Mouse (Mus musculus) thymus, postnatal 14 days (tissue): ENCODE results near the gene Hacl1.
A peak's percentile ranks its signal among the peaks of the same experiment; 100 is the strongest.

Experiments
- DNase-seq: peaks from one replicate; pipeline ENCODE4 v3.0.0; 2021

Hacl1 gene

DNA sequence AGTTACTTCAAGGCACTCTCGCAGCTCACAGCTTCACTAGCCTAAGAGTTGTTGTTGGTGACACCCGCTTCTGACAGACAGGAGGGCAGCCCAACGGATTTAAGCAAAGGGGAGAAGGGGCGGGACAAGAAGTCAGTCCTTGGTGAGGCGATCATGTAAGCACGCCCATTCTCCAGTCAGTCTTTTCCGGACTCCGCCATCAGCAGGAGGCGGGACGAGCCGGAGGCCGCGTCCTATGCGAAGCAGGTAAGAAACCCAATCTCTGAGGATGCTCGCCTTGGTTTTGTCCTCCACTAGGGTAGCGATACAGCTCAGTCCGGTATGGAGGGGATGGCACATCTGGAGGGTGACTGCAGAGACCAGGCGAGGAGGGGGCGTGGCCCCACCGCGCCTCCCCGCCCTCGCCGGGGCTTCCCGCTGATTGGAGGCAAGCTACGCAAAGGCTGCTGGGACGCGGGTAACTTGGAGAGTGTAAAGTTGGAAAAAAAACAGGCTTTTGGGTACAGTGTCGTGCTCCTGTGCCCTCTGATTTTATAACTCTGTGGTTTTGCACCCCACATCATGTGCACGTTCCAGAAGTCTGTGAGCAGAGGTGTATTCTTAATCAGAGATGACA is at the start of gene Hacl1, which contains the start of gene Btd:
Gene Hacl1, minus strand, starts transcription at position 397 of the 616 bp plus-strand sequence.
Gene Btd, plus strand, starts transcription at position 139 of the 616 bp plus-strand sequence.
- peak; percentile 90 for DNase-seq

GRCm38 (mm10) chr14:31686231-31686630 is 45.1 kb upstream of the Hacl1 start:
- DNase-seq, result no peak

GRCm38 (mm10) chr14:31685680-31686079 is 44.6 kb upstream of the Hacl1 start:
- peak; percentile 46 for DNase-seq

GRCm38 (mm10) chr14:31684343-31685040 is 43.4 kb upstream of the Hacl1 start:
- peak; percentile 39 for DNase-seq

DNA sequence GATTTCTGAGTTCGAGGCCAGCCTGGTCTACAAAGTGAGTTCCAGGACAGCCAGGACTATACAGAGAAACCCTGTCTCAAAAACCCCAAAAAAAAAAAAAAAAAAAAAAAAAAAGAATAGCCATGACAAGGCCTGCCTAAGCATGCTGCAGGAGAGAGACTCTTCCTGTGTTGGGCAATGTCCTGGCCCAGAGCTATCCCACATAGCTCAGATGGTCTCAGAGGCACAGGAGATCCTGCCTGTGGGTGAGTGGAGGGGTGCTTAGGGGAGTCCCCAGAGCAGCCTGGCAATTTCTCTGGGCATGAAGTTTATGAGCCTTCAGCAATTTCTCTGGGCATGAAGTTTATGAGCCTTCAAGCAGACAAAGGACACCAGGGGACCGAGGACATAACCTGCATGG is 42.5 kb upstream of the Hacl1 start:
- DNase-seq, result no peak

GRCm38 (mm10) chr14:31681931-31682555 is 41.0 kb upstream of the Hacl1 start:
- peak; percentile 35 for DNase-seq

GRCm38 (mm10) chr14:31681291-31681690 is 40.2 kb upstream of the Hacl1 start:
- no peak for DNase-seq

GRCm38 (mm10) chr14:31680656-31681055 is 39.6 kb upstream of the Hacl1 start:
- no peak for DNase-seq

DNA sequence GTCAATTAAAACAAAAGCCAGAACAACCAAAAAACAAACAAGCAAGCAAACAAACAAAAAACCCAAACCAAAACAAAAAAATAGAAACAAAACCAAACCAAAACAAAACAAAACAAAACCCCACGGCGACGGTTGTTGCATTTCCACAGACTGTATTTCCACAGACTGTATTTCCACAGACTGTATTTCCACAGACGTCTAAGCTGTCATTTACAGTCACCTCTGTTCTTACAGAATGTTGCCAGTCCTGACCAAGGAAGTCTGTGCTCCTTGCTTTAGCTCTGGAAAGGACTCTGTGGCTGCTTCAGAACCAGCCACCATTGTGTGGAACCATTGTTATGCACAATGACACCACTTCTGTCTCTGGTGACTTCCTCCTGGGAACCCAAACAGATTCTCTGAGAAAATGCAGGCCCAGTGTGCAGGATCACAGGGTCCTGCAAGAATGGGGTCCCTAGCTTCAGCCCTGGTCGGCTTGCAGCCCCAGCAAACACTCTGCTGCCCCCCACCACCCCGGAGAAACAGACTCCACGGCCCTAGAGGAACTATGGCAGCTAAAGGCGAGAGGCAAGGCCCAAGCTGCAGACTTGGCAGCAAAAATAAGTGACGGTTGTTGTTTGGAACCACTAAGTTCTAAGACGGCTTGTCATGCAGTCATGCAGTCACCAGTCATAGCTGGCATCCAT is 30.7 kb upstream of the Hacl1 start:
- DNase-seq, result no peak

DNA sequence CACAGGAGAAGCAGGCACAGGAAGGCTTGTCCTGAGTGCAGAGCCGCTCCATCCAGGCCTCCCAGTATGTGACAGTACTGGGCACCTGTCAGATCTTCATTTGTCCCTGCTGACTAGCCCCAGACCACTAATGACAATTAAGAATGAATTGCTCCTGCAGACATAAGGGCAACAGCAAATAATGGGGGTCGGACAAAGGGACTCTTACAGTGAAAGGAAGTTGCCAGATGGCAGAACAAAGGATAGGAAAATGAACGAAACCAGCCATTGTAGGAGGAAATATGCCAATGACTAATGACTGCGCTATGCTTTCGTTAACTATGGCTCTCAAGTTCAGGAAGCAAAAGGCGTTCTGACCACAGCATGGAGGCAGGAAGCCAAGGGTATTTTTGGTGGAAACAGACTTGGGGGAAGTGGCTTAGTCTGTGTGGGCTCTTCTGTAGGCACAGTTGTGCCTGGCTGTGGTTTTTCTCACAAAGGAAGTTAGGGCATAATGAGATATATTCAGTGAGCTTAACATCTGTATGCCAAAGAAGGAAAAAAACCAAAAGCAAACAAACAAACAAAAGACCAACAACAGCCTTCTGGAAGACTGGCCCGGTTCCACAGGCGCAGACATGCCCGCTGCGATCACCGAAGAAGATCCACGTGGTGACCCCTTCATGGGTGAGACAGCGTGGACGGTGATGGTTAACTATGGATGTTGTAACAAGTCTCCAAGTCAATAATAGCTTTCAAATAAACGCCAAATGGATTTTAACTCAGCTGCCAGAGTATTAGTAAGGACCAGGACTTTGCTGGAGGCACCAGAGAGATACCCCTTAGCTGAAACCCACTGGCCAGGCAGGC is 28.8 kb upstream of the Hacl1 start:
- DNase-seq, result peak; percentile 65

GRCm38 (mm10) chr14:31669161-31669611 is 28.1 kb upstream of the Hacl1 start:
- DNase-seq, result peak; percentile 44

DNA sequence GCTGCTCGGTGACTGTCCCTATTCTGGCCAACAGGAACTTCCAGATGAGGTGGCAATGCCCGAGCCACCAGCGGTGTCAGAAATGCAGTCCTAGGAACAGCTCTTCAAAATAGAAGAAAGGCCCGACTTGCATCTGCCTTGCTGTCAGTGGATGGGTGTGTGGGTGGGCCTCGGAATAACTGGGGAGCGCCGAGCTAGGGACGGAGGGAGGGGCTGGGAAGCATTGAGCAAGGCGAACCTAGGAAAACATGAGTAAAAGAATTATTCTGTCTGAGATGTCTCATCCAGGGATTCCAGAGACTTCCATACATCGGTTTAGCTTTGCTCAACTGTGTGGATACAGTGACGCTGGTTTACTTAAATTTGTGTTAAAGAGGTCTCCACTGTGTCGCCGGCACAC is 27.2 kb upstream of the Hacl1 start:
- no peak for DNase-seq

- no peak for DNase-seq
Observed at GRCm38 (mm10) chr14:31667741-31668140, 26.7 kb upstream of the Hacl1 start.

- DNase-seq, result no peak
Observed at GRCm38 (mm10) chr14:31666931-31667705, 26.0 kb upstream of the Hacl1 start.

DNA sequence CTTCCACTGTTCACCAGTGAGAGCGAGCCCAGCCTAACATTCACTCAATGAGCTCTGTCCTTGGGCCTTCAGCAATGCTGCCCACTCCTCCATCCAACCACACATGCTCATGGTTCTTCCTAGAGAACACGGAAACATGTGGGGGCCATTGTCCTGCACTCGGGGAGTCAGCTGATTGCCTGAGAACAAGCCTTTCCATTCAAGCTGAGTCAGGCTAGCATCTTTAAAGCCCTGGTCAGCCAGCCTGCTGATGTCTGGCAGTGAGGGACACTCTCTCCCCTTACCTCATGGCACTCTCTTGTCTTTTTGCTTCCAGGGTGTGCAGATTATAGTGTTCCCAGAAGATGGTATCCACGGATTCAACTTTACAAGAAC is 24.5 kb upstream of the Hacl1 start:
- DNase-seq, result no peak

DNA sequence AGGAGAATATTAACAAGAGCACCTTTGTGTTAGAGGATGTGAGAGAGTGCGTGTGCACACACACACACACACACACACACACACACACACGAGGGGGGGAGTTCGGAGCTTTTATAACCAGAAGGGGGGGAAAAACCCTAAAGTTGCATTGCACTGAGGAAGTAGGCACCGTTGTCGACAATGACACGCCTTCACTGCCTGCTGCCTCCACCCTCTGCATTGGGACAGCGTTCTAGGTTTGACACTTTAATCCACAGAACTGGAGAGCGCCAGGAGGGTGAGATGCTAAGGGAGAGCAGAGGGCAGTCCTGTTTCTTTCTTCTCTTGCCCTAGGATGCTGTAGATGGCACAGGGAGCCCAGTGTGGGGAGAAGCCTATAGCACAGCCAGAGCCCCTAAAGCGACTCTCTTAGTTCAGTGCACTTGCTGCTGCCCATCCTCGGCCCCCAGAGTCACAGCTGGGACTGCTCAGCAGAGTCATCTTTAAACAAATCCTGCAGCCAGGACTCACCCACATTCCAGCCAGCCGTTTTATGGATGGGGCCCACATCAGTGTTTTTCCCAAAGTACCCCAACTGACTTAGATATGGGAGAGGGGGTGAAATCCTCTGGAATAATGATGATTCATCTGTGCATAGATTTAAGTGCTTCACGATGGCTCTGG is 23.9 kb upstream of the Hacl1 start:
- DNase-seq, result peak; percentile 55

DNA sequence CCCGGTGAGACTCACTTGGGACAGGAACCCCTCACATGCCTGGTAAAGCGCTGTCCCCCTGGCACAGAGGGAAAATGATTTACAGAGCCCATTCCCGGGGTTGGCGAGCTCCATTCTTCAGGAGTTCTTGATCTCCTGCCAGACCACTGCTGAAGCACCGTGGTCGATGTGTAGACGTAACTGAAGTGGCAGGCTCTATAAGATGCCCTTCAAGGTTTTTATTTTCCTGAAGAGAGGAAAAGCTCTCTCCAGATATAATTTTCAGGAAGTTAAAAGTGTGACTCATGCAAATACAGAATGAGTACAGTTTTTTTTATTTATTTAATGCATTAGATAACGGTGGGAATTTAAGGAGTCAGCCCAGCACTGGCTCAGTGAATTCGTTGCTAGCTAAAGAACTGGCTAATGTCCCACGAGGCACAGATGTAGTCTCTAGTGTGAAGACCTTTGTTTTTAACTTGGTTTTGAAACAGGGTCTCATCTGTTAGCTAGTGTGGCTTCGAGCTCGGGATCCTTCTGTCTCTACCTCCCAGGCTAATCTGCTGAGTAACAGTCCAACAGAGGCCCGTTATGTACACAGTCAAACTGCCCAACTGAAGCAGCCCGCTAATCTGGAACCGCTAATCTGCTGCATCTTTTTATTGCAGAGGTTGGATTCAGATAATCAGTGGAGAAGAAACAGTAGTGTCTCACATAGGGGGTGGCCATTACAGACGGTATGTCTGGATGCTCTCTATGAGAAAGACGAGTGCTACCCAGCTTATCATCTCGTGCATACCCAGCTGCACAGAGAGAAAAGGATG is 23.2 kb upstream of the Hacl1 start:
- DNase-seq, result no peak

GRCm38 (mm10) chr14:31663376-31664099 is 22.5 kb upstream of the Hacl1 start:
- no peak for DNase-seq

- no peak for DNase-seq
Observed at GRCm38 (mm10) chr14:31662555-31663211, 21.6 kb upstream of the Hacl1 start.
